Mouse (Mus musculus) cerebellum, postnatal 10 days (tissue): ENCODE results near the gene Pbx4.

ENCODE experiments used
- DNase-seq, 2 experiments: peaks; one replicate each; pipeline ENCODE4 v3.0.0; 2021; ENCODE audit warnings: mixed read lengths in 2 of 2

Gene Pbx4

DNA sequence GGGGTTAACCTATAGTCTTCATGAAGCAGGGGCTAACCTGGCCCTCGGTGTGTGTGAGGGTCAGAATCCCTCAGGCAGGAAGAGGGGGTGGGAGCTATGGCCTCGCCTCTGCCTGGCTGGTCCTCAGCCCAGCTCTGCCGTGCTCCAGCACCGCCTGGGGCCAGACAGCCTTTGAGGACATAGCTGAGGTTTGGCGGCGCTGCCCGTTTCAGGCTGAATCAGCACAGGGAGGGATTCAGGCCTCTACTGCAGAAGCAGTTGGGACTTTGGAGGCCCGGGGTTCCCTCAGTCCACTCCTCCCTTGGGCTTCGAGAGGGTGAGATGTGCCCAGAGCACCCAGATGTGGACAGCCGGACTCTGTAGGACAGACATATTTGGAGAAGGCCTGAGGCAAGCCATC is 43.8 kb downstream of the Pbx4 start:
- no peak for DNase-seq

- no peak for DNase-seq
Observed at GRCm38 (mm10) chr8:69876967-69877366, 44.7 kb downstream of the Pbx4 start.

- no peak for DNase-seq
Observed at GRCm38 (mm10) chr8:69877396-69877795, 45.1 kb downstream of the Pbx4 start.

- DNase-seq: peak in 1 of 2 experiments; percentile 33
Observed at GRCm38 (mm10) chr8:69877992-69878391, 45.7 kb downstream of the Pbx4 start.

GRCm38 (mm10) chr8:69879678-69880077 is 47.4 kb downstream of the Pbx4 start:
- DNase-seq: no peak

GRCm38 (mm10) chr8:69880841-69881240 is 48.5 kb downstream of the Pbx4 start:
- peak in 1 of 2 experiments; percentile 29 for DNase-seq

DNA sequence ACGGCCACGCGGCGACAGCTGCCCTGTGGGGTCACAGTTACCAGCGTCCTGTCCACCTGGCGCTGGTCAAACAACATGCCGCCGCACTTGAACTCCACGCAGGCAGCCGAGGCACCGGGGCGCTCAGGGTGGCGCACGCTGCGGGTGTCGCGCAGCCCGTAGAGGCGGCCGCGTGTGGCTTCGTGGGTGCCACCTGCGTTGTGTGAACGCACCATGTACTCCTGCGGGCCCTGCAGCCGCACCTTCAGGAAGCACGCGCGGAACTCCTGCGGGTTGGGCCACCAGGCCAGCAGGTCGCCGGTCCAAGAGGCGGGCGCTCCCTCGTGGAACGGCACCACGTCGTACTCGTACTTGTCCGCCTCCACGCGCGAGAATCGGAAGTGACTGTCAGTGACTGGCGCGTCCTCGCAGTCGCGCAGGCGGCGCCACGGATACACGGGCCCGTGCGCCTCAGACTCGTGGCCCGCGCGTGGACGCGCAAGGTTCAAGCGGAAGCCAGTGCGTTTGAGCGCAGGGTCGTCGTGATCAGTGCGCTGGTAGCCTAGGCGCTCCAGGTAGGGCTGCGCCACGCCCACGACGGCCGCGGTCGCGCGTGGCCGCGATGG is 49.1 kb downstream of the Pbx4 start:
- peak in 1 of 2 experiments; percentile 27 for DNase-seq

DNA sequence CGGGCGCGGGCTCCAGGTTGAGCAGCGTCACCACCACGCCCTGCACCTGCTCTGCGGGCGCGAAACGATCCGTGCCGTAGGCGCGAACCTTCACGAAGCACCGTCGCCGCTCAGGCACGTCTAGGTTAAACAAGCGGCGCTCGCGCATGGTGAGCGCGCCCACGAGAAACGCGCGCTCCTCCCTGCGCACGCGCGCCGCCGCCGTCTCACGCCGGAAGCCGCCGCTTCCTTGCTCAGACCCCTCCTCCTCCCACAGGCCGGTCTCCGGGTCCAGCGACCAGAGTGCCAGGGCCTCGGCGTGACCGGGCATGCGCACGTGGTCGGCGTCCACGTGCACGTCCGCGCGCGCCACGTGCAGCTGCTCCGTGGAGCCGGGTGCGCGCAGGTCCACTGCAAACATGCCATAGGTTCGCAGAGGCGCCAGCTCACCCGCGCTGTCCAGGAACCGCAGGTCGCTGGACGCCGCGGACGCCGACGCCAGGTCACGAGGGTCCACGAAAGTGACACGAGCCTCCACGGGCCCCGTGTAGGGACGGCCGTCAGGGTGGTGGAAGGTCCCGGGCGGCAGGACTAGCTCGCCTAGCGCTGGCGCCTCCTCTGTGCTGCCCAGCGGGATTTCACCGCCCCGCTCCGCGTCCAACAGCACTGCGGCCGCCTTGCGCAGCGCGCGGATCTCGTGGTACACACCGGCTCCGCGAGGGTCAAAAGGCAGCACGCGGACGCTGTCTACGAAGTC is 49.9 kb downstream of the Pbx4 start:
- DNase-seq: peak; percentile 89 to 92

- peak in 1 of 2 experiments; percentile 40 for DNase-seq
Observed at GRCm38 (mm10) chr8:69882833-69883600, 50.7 kb downstream of the Pbx4 start.

DNA sequence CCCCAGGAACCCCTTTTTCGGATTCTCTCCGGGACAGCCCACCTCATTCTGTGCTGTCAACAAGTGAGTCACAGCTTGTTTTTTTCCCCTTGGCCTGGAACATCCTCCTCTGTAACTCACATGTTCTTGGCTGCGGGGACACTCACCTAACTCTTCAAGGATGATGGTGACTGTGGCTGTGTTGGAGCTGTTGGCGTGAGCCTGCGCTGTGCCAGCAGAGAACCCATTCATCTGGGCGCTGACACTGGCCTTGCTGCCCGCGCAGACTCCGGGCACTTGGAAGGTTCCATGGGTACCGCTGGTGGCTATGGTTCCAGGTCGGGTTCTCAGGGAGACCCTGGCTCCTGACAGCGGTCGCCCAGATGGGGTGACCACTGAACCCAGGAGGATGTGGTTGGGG is 51.9 kb downstream of the Pbx4 start:
- no peak for DNase-seq

DNA sequence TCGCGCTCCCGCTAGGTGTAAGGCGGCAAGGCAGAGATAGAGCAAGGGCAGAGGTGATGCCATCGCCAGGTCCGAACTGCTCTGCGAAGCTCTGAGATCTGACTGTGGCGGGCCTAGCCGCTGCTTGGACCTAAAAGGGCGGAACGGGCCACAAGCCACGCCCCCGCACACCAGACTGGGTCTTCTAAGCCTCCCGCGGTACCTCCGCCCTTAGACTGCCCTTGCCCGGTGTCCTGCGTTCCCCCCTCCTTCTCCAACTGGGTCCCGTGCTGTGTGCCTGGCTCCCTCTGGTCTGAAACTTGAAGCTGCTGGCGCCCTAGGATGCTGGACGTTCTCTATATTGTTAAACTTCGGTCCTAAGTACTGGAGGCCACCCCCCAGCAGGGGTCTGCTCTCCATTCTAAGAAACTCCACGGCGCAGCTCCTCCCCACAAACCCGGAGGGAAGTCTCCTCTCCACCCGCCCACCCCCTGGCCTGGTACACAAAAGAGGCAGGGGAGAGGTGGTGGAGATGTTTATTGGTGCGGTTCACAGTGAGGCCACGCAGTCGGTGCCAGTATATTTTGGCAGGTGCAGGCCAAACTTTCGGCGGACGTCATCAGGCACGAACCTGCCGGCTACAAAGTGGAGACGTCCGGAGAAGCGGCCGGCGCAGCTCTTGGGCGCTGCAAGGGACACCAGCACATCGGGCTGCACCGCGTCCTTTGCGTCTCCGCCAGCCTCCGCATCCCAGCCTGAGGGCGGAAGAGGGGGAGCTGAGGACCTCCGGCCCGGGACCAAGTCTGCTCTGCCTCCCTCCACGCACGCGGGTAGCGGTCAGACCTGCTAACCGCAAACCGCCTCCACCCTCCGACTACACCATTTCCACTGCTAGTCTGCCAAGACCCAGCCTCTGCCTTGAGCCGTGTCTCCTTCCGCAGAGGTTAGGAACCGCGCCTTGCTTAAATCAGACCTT is 55.3 kb downstream of the Pbx4 start, which contains the start of gene Cilp2:
Gene Cilp2 (minus strand): TSS at position 399 of the 955 bp plus-strand sequence.
- peak; percentile 38 to 46 for DNase-seq

DNA sequence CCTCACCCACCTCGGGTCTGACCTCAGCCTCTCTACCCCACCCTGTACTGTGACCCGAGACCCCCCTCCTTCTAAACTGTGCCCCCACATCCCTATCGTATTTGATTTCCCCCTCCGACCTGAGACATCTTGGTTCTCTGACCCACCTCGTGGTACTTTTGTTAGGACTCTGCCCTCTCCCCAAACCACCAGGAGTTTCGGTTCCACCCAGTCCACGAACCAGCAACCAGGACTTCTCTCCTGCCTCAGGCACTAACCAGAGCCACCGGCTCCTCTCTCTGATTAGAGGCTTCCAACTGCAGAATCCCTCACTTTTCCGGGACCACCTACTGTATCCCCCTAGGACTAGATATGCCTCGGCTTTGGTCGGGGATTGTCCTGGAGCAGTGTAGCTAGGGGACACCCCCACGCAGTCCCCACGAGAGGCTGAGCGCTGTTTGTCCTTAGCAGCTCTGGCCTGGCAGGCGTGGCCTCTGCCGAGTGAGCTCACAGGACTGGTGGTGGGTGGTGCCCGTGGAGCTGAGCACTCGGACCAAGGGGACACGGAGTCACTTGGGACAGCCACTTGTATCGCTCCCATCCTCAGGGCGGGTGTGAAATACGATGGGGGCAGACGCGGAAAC is 56.1 kb downstream of the Pbx4 start:
- DNase-seq: no peak

- DNase-seq: peak in 1 of 2 experiments; percentile 38
Observed at GRCm38 (mm10) chr8:69888902-69889301, 56.6 kb downstream of the Pbx4 start.

DNA sequence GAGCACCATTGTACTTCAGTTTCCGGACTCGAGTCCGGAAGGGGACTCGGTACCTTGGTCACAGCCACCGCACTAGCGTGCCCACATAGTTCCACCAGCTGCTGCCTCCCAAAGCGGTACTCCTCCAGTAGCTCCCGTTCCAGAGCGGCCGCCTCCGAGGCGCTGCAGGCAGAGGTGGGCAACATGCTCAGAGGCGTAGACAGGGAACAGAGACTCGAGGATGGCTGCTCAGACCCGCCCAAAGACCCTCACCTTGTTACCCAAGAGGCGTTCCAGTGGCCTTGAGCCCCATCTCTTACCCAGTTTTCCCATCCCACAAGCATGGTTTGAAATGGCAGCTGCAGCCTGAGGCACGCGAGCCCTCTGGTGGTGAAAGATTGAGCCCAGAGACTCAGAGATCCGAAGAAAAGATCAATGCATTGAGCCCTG is 58.5 kb downstream of the Pbx4 start:
- peak; percentile 80 to 85 for DNase-seq

DNA sequence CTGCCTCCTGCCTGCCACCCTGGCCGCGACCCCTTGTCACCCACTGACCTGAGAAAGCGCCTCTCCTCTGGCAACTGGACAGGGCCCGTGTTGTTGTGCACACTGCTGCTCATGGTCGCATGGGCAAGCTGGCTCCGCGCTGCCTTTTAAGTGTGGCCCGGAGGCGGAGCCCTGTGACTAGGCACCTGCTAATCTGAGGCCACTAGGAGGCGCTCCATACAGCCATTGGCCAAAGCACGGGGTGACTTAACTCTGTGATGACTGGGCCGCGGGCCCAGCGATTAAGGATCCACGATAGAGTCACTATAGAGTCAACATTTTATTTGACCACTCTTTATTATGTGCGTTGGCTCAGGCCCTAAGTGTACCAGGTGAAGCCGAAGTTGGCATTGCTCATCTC is 61.6 kb downstream of the Pbx4 start:
- peak; percentile 74 to 87 for DNase-seq

DNA sequence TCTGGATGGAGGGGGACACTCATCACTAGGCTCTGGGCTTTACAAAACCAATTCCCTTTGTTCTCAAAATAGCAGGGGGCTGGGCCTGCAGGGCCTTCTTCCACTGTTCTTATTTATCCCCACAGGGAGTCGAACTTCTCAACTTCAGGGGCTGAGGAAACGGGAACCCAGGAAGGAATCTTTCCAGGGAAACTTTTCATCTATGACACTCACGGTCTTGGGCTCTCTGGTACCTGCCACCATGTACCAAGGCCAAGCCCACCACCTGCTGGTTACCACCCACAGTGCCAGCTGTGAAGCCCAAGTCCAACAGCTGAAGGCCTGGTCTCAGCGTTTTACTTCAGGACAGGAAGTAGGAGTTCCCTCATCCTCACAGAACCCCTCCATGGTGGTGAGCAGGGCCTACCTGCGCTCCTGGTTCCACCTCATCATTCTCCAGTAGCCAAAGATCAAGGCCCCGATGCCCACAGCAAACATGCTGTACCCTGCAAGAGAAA is 62.6 kb downstream of the Pbx4 start:
- no peak for DNase-seq

DNA sequence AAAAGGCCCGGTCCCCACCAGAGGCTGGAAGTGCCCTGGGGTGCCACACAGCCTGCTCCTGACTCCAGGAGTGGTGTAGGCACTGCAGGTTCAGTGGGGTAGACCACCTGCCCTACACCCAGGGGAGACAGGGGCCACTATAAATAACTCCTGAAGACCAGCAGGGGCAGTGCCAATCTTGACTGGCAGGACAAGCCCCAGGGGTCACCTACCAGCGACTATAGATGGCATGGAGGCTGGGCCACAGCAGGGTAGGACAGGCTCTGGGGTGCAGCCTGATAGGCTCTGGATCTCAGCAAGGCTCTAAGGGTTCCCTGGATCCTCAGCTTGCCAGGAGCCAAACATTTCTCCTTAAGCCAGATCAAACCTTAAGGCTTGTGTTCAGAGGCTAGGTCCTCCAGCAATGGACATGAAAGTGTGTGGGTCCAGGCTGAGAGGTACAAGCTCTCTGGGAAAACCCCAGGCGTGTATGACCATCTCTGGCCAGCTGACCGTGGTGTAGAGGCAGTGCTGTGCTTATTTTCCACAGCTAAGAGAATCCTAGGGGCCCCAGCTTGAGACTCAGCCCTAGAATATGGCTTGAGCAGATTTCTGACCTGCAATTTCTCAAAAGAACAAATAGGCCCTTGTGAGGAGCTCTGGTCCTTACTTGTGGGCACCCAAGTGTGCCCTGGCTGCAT is 63.6 kb downstream of the Pbx4 start:
- no peak for DNase-seq

DNA sequence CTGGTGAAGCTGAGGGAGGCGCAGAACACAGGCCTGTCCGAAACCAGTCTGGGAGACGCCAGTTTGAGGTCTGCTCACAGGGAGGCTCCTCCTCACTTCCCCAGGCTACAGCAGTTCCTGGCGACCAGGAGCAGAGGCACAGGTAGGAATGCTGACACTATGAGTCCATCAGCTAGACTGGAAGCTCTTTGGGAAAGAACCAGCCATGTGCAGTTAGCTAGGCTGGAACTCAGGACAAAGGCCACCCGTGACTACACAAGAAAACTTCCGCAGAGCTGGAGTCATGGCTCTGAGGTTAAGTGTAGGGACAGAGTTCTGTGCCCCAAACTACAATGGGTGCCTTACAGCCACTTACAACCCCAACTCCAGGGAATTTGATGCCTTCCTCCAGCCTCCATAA is 65.6 kb downstream of the Pbx4 start:
- no peak for DNase-seq

DNA sequence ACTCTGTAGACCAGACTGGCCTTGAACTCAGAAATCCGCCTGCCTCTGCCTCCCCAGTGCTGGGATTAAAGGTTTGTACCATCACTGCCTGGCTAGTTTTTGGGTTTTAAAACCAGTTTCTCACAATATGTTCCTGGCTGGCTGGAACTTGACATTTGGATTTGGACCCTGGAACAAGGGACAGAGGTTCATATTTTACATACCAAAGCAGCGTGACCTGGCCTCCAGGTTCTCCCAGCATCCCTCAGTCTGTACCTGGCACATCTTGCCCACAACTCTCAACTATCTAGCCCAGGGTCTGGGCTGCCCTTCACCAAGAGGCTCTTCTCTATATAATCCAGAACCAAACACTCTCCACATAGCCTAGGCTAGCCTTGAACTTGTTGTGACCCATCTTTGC is 67.6 kb downstream of the Pbx4 start:
- DNase-seq: no peak

DNA sequence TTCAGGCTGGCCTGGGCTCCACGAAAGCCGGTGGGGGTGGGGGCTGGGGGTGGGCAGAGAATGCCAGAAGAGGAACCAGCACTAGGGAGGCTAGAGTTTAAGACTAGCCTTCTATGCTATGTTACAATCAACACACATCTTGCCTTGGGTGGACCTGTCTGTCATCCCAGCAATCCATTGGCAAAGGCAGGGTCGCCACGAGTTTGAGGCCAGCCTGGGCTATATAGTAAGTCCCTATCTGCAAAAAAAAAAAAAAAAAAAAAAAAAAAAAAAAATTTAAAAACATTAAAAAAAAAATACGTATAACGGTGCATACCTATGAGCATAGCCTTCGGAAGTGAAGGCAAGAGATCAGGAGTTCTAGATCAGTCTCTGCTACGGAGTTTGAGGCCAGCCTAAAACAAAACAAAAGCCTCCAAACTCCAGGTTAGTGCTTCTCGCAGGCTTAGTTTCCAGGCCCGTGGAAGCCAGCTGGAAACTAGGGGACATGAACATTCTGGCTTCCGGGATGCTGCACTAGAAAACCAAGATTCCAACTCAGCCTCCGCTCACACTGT is 68.7 kb downstream of the Pbx4 start:
- DNase-seq: peak in 1 of 2 experiments; percentile 50
